Mouse (Mus musculus) erythroblast, embryonic 14.5 days (primary cell): ENCODE measurements at regions not wholly inside any gene's neighbourhood (a gene's known extent, or its start where the extent isn't known, plus 50 kb on each side); places are given as distances from the start of the nearest gene placed in this dataset.

Experiments used
- GATA1 ChIP-seq: IDR thresholded peaks from 2 replicates; pipeline ENCODE4 v1.6.1; 2012; ENCODE audit warnings: low read length, inconsistent platforms, mixed read lengths
- TAL1 ChIP-seq: IDR thresholded peaks from 3 replicates; pipeline ENCODE4 v1.6.1; 2012; ENCODE audit warnings: low read length, inconsistent platforms, mixed read lengths

GRCm38 (mm10) chr17:15311822-15312221 lies 64.8 kb downstream of the Dll1 start:
- TF ChIP-seq GATA1 (no peak), TAL1 (no peak)
